Mouse (Mus musculus): ENCODE data around the gene Elovl5.

DNA sequence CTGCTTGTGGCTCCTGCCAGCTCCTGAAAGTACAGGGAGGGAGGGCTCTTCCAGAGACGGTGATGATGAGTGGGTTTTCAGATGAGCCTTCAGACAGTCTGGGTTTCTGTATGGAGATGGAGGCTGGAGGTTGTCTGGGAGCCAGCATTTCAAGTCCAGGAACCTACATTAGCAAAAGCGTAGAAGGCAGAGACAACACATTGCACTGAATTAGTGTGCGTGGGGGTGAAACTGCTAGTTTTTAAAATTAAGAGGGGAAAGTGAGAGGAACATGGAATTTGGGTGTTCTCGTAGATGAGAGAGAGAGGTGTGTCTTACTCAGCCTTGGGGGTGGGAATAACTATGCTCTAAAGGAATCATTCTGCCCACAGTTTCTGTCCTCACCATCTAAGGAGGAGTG lies 74.5 kb downstream of the Elovl5 start:
- no peak for TF ChIP-seq CTCF (IDR thresholded peaks at IDR 0.05; ENCODE audit: extremely low read depth, insufficient read depth, low read length)
- no peak for TF ChIP-seq POLR2A (IDR thresholded peaks at IDR 0.05; ENCODE audit: extremely low read depth, insufficient read depth, low read length)

All from cortical plate, adult 2 months (tissue).